Comparison of ENCODE assay signal across 8 mouse cellular contexts in the genomic region with DNA sequence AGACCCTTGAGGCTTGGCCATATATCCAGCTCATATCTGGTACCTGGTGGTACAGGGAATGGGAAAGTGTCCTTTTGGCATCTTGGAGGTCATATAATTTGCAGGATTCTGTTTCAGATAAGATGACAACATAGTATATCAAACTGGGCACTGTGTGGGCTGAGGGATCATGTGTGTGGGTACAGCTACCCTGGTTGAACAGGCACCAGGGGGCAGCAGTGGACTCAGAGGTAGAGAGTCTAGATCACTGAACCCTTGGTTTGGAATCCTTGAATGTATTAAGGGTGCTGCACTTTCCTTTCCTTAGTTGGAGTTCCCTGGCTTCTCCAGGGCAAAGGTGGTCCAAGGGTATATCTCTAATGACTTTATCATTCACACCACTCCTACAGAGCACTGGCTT. TPM values are rescaled to one million over a fixed set of nuclear protein-coding genes. Genes with fewer than 3 reads are reported as not detected.
DNase-seq lines count a peak whose midpoint lies in the region; ATAC-seq and TF ChIP-seq lines count a peak whose summit lies in the region.

No protein-coding gene starts in this region.

- peaks cover 12% of the 10 kb centered on the region for H3K4me1 ChIP-seq in heart, embryonic 16.5 days (ENCODE audit: control insufficient read depth, insufficient read depth, low read length)
- peaks cover 76% of the 10 kb centered on the region for H3K4me1 ChIP-seq in liver, embryonic 15.5 days (replicated peaks)
- peaks cover 7% of the 10 kb centered on the region; the same call in 1 of the 2 replicates for H3K4me1 ChIP-seq in stomach, postnatal 0 days (replicated peaks; ENCODE audit: control insufficient read depth, insufficient read depth)
- H3K4me1 ChIP-seq in midbrain, embryonic 13.5 days (replicated peaks): peaks cover 22% of the 10 kb centered on the region

- ATAC-seq in Patski: peak; percentile 48
- no peak for ATAC-seq in heart, embryonic 16.5 days (replicated peaks; ENCODE audit: extremely low read depth, insufficient read depth, low FRiP score)
- no peak for ATAC-seq in liver, embryonic 15.5 days (ENCODE audit: insufficient read depth)
- ATAC-seq in stomach, postnatal 0 days (ENCODE audit: low FRiP score, low TSS enrichment): peak; percentile 58; the same call in 1 of the 2 replicates
- ATAC-seq in midbrain, embryonic 13.5 days: no peak

- H3K27me3 ChIP-seq in Patski: no peaks in the 10 kb centered on the region
- H3K27me3 ChIP-seq in heart, embryonic 16.5 days (ENCODE audit: control insufficient read depth, insufficient read depth, low read length): no peaks in the 10 kb centered on the region
- H3K27me3 ChIP-seq in liver, embryonic 15.5 days: no peaks in the 10 kb centered on the region
- H3K27me3 ChIP-seq in stomach, postnatal 0 days (ENCODE audit: control insufficient read depth, insufficient read depth, low read length): no peaks in the 10 kb centered on the region
- H3K27me3 ChIP-seq in midbrain, embryonic 13.5 days: no peaks in the 10 kb centered on the region

- POLR2A ChIA-PET in Patski (lab: Charles Lee): interaction anchor here (1.2 to 1.3 kb wide), 2 partner anchors 21 to 23 kb away, joined by 5 read pairs; no protein-coding TSS in a partner anchor

- in situ Hi-C loops in Patski (cut with MboI; ENCODE audit: low pct_unique_long_range_greater_than_20kb): loop anchor here (5.0 to 25.0 kb wide), 2 partner anchors 57 to 758 kb away; a partner anchor contains a TSS

- peak; percentile 48 for DNase-seq in gastrocnemius, postnatal 10 days
- DNase-seq in gastrocnemius, postnatal 36 days: no peak
- DNase-seq in 3T3-L1 (ENCODE audit: low read depth, low spot score) (peak; percentile 84), Patski (ENCODE audit: low read depth, low spot score) (no peak)
- peak; percentile 81 for DNase-seq in stomach, postnatal 0 days (ENCODE audit: low spot score)

- H3K9me3 ChIP-seq in heart, embryonic 16.5 days (replicated peaks; ENCODE audit: control insufficient read depth, low read length): no peaks in the 10 kb centered on the region
- no peaks in the 10 kb centered on the region for H3K9me3 ChIP-seq in liver, embryonic 15.5 days (replicated peaks)
- H3K9me3 ChIP-seq in stomach, postnatal 0 days (ENCODE audit: control insufficient read depth, low read length): no peaks in the 10 kb centered on the region
- H3K9me3 ChIP-seq in midbrain, embryonic 13.5 days: no peaks in the 10 kb centered on the region

- no peak overlapping the region for H3K4me3 ChIP-seq in heart, embryonic 16.5 days (ENCODE audit: low read length)
- no peak overlapping the region for H3K4me3 ChIP-seq in liver, embryonic 15.5 days (replicated peaks)
- H3K4me3 ChIP-seq in stomach, postnatal 0 days (ENCODE audit: low read depth, low read length): no peak overlapping the region
- no peak overlapping the region for H3K4me3 ChIP-seq in midbrain, embryonic 13.5 days (replicated peaks)

- intact Hi-C loops in gastrocnemius, postnatal 36 days (cut with DNase I): no loop called here

- H3K36me3 ChIP-seq in heart, embryonic 16.5 days (ENCODE audit: control insufficient read depth, insufficient read depth): peaks cover 21% of the 10 kb centered on the region
- H3K36me3 ChIP-seq in liver, embryonic 15.5 days (replicated peaks): peaks cover 35% of the 10 kb centered on the region
- peaks cover 7% of the 10 kb centered on the region; the same call in 1 of the 2 replicates for H3K36me3 ChIP-seq in stomach, postnatal 0 days (ENCODE audit: control insufficient read depth, insufficient read depth, low read length)
- peaks cover 29% of the 10 kb centered on the region for H3K36me3 ChIP-seq in midbrain, embryonic 13.5 days

- no peak overlapping the region for H3K9ac ChIP-seq in heart, embryonic 16.5 days (ENCODE audit: low read length)
- H3K9ac ChIP-seq in liver, embryonic 15.5 days: no peak overlapping the region
- no peak overlapping the region for H3K9ac ChIP-seq in stomach, postnatal 0 days (ENCODE audit: low read length)
- H3K9ac ChIP-seq in midbrain, embryonic 13.5 days (replicated peaks): no peak overlapping the region

- CTCF ChIA-PET in Patski (lab: Charles Lee): interaction anchor here (0.7 to 3.5 kb wide), 12 partner anchors 9 to 87 kb away, joined by 3 to 20 read pairs (median 6); a partner anchor contains a TSS

- TF ChIP-seq EP300 in stomach, postnatal 0 days (optimal IDR thresholded peaks at IDR 0.05): no peak

- 0 out of 2 replicates have a peak overlapping the region, but pooled peaks have one; percentile 88 for H3K4me2 ChIP-seq in heart, embryonic 16.5 days (ENCODE audit: low read depth, low read length)
- H3K4me2 ChIP-seq in liver, embryonic 15.5 days: 0 out of 2 replicates have a peak overlapping the region, but pooled peaks have one; percentile 88
- no peak overlapping the region for H3K4me2 ChIP-seq in stomach, postnatal 0 days (replicated peaks; ENCODE audit: low read depth)
- no peak overlapping the region for H3K4me2 ChIP-seq in midbrain, embryonic 13.5 days (replicated peaks)

- TF ChIP-seq CTCF in Patski (IDR thresholded peaks at IDR 0.05): no peak
- peak; percentile 75 for TF ChIP-seq CTCF in stomach, postnatal 0 days (IDR thresholded peaks at IDR 0.05; ENCODE audit: low read depth)

- H3K27ac ChIP-seq in heart, embryonic 16.5 days (ENCODE audit: low read length): no peak overlapping the region
- H3K27ac ChIP-seq in liver, embryonic 15.5 days (replicated peaks): peak overlapping the region; percentile 90; the same call in 1 of the 2 replicates
- H3K27ac ChIP-seq in stomach, postnatal 0 days (replicated peaks): no peak overlapping the region
- H3K27ac ChIP-seq in midbrain, embryonic 13.5 days: no peak overlapping the region

RNA-seq across cellular contexts. Expression of a gene that starts 1.3 kb away (rescaled TPM):
- total RNA-seq in gastrocnemius, postnatal 10 days (2021): 1 to 10 TPM; 3.7 to 8.3 TPM
- total RNA-seq in gastrocnemius, postnatal 36 days (2021): 1 to 10 TPM; 4.6 to 7.3 TPM
- polyA plus RNA-seq in Patski (2021): 29.8 TPM
- 6.3 and 7.2 TPM in 2 replicates for polyA plus RNA-seq in heart, embryonic 16.5 days (2015; fragmentation: Nextera tagmentation; extraction: Ambion mirVana)
- polyA plus RNA-seq in liver, embryonic 15.5 days (2015; fragmentation: Nextera tagmentation; extraction: Ambion mirVana): 2.7 and 3.1 TPM in 2 replicates
- 4.6 and 4.9 TPM in 2 replicates for polyA plus RNA-seq in stomach, postnatal 0 days (2015; fragmentation: Nextera tagmentation; extraction: Ambion mirVana)
- polyA plus RNA-seq in midbrain, embryonic 13.5 days (2015; fragmentation: Nextera tagmentation; extraction: Ambion mirVana): 23.7 and 26.6 TPM in 2 replicates

RNA-seq across cellular contexts. Expression of a gene that starts 4.6 kb away (rescaled TPM):
- under 1 TPM; 0.07 to 0.20 TPM for total RNA-seq in gastrocnemius, postnatal 10 days (2021)
- not detected for total RNA-seq in gastrocnemius, postnatal 36 days (2021)
- polyA plus RNA-seq in Patski (2021): 0.42 TPM
- 0.41 and 0.61 TPM in 2 replicates for polyA plus RNA-seq in heart, embryonic 16.5 days (2015; fragmentation: Nextera tagmentation; extraction: Ambion mirVana)
- polyA plus RNA-seq in liver, embryonic 15.5 days (2015; fragmentation: Nextera tagmentation; extraction: Ambion mirVana): 18.6 and 22.2 TPM in 2 replicates
- polyA plus RNA-seq in stomach, postnatal 0 days (2015; fragmentation: Nextera tagmentation; extraction: Ambion mirVana): 0.17 and 0.22 TPM in 2 replicates
- polyA plus RNA-seq in midbrain, embryonic 13.5 days (2015; fragmentation: Nextera tagmentation; extraction: Ambion mirVana): 1.7 and 2.6 TPM in 2 replicates

RNA-seq across cellular contexts. Expression of a gene that starts 10.7 kb away (rescaled TPM):
- 1 to 10 TPM; 6.3 to 8.0 TPM for total RNA-seq in gastrocnemius, postnatal 10 days (2021)
- 1 to 10 TPM; 7.2 to 8.9 TPM for total RNA-seq in gastrocnemius, postnatal 36 days (2021)
- polyA plus RNA-seq in Patski (2021): 10.4 TPM
- polyA plus RNA-seq in heart, embryonic 16.5 days (2015; fragmentation: Nextera tagmentation; extraction: Ambion mirVana): 13.9 and 15.5 TPM in 2 replicates
- 4.2 and 5.8 TPM in 2 replicates for polyA plus RNA-seq in liver, embryonic 15.5 days (2015; fragmentation: Nextera tagmentation; extraction: Ambion mirVana)
- polyA plus RNA-seq in stomach, postnatal 0 days (2015; fragmentation: Nextera tagmentation; extraction: Ambion mirVana): 5.3 and 5.9 TPM in 2 replicates
- polyA plus RNA-seq in midbrain, embryonic 13.5 days (2015; fragmentation: Nextera tagmentation; extraction: Ambion mirVana): 10.6 and 10.7 TPM in 2 replicates

RNA-seq across cellular contexts. Expression of a gene that starts 21.4 kb away (rescaled TPM):
- 10 to 100 TPM; 67.3 to 80.5 TPM for total RNA-seq in gastrocnemius, postnatal 10 days (2021)
- 10 to 100 TPM; 25.6 to 34.7 TPM for total RNA-seq in gastrocnemius, postnatal 36 days (2021)
- polyA plus RNA-seq in Patski (2021): 57.6 TPM
- 6.4 and 11.4 TPM in 2 replicates for polyA plus RNA-seq in heart, embryonic 16.5 days (2015; fragmentation: Nextera tagmentation; extraction: Ambion mirVana)
- 9.2 and 9.6 TPM in 2 replicates for polyA plus RNA-seq in liver, embryonic 15.5 days (2015; fragmentation: Nextera tagmentation; extraction: Ambion mirVana)
- 21.2 and 22.2 TPM in 2 replicates for polyA plus RNA-seq in stomach, postnatal 0 days (2015; fragmentation: Nextera tagmentation; extraction: Ambion mirVana)
- 4.0 and 5.3 TPM in 2 replicates for polyA plus RNA-seq in midbrain, embryonic 13.5 days (2015; fragmentation: Nextera tagmentation; extraction: Ambion mirVana)

RNA-seq across cellular contexts. Expression of a gene that starts 41.2 kb away (rescaled TPM):
- 1 to 10 TPM; 6.8 to 7.8 TPM for total RNA-seq in gastrocnemius, postnatal 10 days (2021)
- total RNA-seq in gastrocnemius, postnatal 36 days (2021): 1 to 10 TPM; 6.6 to 6.7 TPM
- 37.2 TPM for polyA plus RNA-seq in Patski (2021)
- 16.6 and 19.7 TPM in 2 replicates for polyA plus RNA-seq in heart, embryonic 16.5 days (2015; fragmentation: Nextera tagmentation; extraction: Ambion mirVana)
- polyA plus RNA-seq in liver, embryonic 15.5 days (2015; fragmentation: Nextera tagmentation; extraction: Ambion mirVana): 10.5 and 11.9 TPM in 2 replicates
- polyA plus RNA-seq in stomach, postnatal 0 days (2015; fragmentation: Nextera tagmentation; extraction: Ambion mirVana): 15.6 and 17.0 TPM in 2 replicates
- polyA plus RNA-seq in midbrain, embryonic 13.5 days (2015; fragmentation: Nextera tagmentation; extraction: Ambion mirVana): 23.7 and 23.8 TPM in 2 replicates

Comparison
In these comparisons a context has a peak if more than half of its experiments do, and no peak if none do; other contexts are left out.
1. DNase-seq: peak in gastrocnemius, postnatal 10 days (single experiment), 3T3-L1 (single experiment) and stomach, postnatal 0 days (single experiment); none in gastrocnemius, postnatal 36 days (0 of 2) and Patski (single experiment).
2. ATAC-seq: peak in Patski (single experiment) and stomach, postnatal 0 days (single experiment); none in heart, embryonic 16.5 days (single experiment), liver, embryonic 15.5 days (single experiment) and midbrain, embryonic 13.5 days (single experiment).
3. H3K4me2 ChIP-seq: peak in heart, embryonic 16.5 days (single experiment) and liver, embryonic 15.5 days (single experiment); none in stomach, postnatal 0 days (single experiment) and midbrain, embryonic 13.5 days (single experiment).